Comparison of ENCODE assay signal across 24 mouse cellular contexts in genomic region chr2:117877816-117878215, GRCm38 (mm10).
DNase-seq lines count a peak whose midpoint lies in the region; ATAC-seq and TF ChIP-seq lines count a peak whose summit lies in the region.
"Had no signal": no experiment of that assay in that cellular context is flagged by ENCODE, and none has a peak within 500 bp of the region (broad histone marks: within the 10 kb centered on the region; RNA-seq: fewer than 3 reads in every experiment).

No protein-coding gene starts in this region.

- no peak overlapping the region for H3K4me3 ChIP-seq in limb, embryonic 14.5 days (replicated peaks; ENCODE audit: low read length)
- no peak overlapping the region for H3K4me3 ChIP-seq in limb, embryonic 10.5 days
- H3K4me3 ChIP-seq in intestine, embryonic 14.5 days (ENCODE audit: low read depth, low read length): no peak overlapping the region
- H3K4me3 ChIP-seq in lung, embryonic 15.5 days: no peak overlapping the region
- no peak overlapping the region for H3K4me3 ChIP-seq in stomach, embryonic 14.5 days (ENCODE audit: low read depth, low read length)
- H3K4me3 ChIP-seq: hindbrain, embryonic 15.5 days; layer of hippocampus, adult 2 months; limb, embryonic 12.5 days; liver, embryonic 12.5 days; neural tube, embryonic 13.5 days had no signal

- H3K4me2 ChIP-seq in limb, embryonic 14.5 days (replicated peaks; ENCODE audit: low read depth, low read length, severe bottlenecking): no peak overlapping the region
- H3K4me2 ChIP-seq in intestine, embryonic 14.5 days (ENCODE audit: low read length): no peak overlapping the region
- no peak overlapping the region for H3K4me2 ChIP-seq in lung, embryonic 15.5 days
- H3K4me2 ChIP-seq in stomach, embryonic 14.5 days (replicated peaks; ENCODE audit: low read depth, low read length): no peak overlapping the region
- H3K4me2 ChIP-seq: hindbrain, embryonic 15.5 days; limb, embryonic 12.5 days; liver, embryonic 12.5 days; neural tube, embryonic 13.5 days had no signal

- H3K36me3 ChIP-seq in limb, embryonic 14.5 days (ENCODE audit: control insufficient read depth, insufficient read depth, low read length): no peaks in the 10 kb centered on the region
- H3K36me3 ChIP-seq in limb, embryonic 10.5 days: no peaks in the 10 kb centered on the region
- H3K36me3 ChIP-seq in intestine, embryonic 14.5 days (ENCODE audit: control insufficient read depth, insufficient read depth, low read length): no peaks in the 10 kb centered on the region
- H3K36me3 ChIP-seq in lung, embryonic 15.5 days: no peaks in the 10 kb centered on the region
- no peaks in the 10 kb centered on the region for H3K36me3 ChIP-seq in stomach, embryonic 14.5 days (ENCODE audit: control insufficient read depth, insufficient read depth, low read length)
- H3K36me3 ChIP-seq: hindbrain, embryonic 15.5 days; limb, embryonic 12.5 days; liver, embryonic 12.5 days; neural tube, embryonic 13.5 days had no signal

- no peak for TF ChIP-seq POLR2A in limb, embryonic 14.5 days (IDR thresholded peaks at IDR 0.05; ENCODE audit: borderline replicate concordance, extremely low read depth, insufficient read depth, insufficient read length)

- ATAC-seq in limb, embryonic 14.5 days (ENCODE audit: low FRiP score, low read depth): no peak
- peak; percentile 84 for ATAC-seq in intestine, embryonic 14.5 days (replicated peaks; ENCODE audit: low FRiP score, low TSS enrichment, low read depth)
- ATAC-seq in lung, embryonic 15.5 days (ENCODE audit: borderline replicate concordance, extremely low read depth, low FRiP score, low TSS enrichment): peak; percentile 85
- ATAC-seq in stomach, embryonic 14.5 days (ENCODE audit: insufficient number of reproducible peaks, insufficient read depth, low FRiP score, low read depth): peak; percentile 92
- ATAC-seq: CD4-positive, CD25-positive, alpha-beta regulatory T cell, adult 4 months; liver, embryonic 12.5 days had no signal

- H3K9me3 ChIP-seq in limb, embryonic 14.5 days (ENCODE audit: control insufficient read depth, low read length): no peaks in the 10 kb centered on the region
- H3K9me3 ChIP-seq in limb, embryonic 10.5 days (replicated peaks): no peaks in the 10 kb centered on the region
- no peaks in the 10 kb centered on the region for H3K9me3 ChIP-seq in intestine, embryonic 14.5 days (ENCODE audit: control insufficient read depth, low read length)
- no peaks in the 10 kb centered on the region for H3K9me3 ChIP-seq in lung, embryonic 15.5 days
- H3K9me3 ChIP-seq in stomach, embryonic 14.5 days (ENCODE audit: control insufficient read depth, low read depth, low read length): no peaks in the 10 kb centered on the region
- H3K9me3 ChIP-seq: hindbrain, embryonic 15.5 days; limb, embryonic 12.5 days; liver, embryonic 12.5 days; neural tube, embryonic 13.5 days had no signal

- no peaks in the 10 kb centered on the region for H3K4me1 ChIP-seq in limb, embryonic 14.5 days (ENCODE audit: control insufficient read depth, insufficient read depth, low read length)
- H3K4me1 ChIP-seq in limb, embryonic 10.5 days: no peaks in the 10 kb centered on the region
- no peaks in the 10 kb centered on the region for H3K4me1 ChIP-seq in intestine, embryonic 14.5 days (replicated peaks; ENCODE audit: control insufficient read depth, insufficient read depth, low read length)
- peaks cover 33% of the 10 kb centered on the region for H3K4me1 ChIP-seq in lung, embryonic 15.5 days
- H3K4me1 ChIP-seq in stomach, embryonic 14.5 days (ENCODE audit: control insufficient read depth, insufficient read depth, low read length): no peaks in the 10 kb centered on the region
- H3K4me1 ChIP-seq: hindbrain, embryonic 15.5 days; limb, embryonic 12.5 days; liver, embryonic 12.5 days; neural tube, embryonic 13.5 days had no signal

- WGBS in limb, embryonic 14.5 days: 71% methylated on average over 6 of the region's 6 CpGs
- WGBS in limb, embryonic 10.5 days: 89% methylated on average over 6 of the region's 6 CpGs
- WGBS in intestine, embryonic 14.5 days: 63% methylated on average over 6 of the region's 6 CpGs
- WGBS in lung, embryonic 15.5 days: 37% methylated on average over 6 of the region's 6 CpGs
- WGBS in stomach, embryonic 14.5 days: 58% methylated on average over 6 of the region's 6 CpGs

- H3K27me3 ChIP-seq in limb, embryonic 14.5 days (ENCODE audit: control insufficient read depth, insufficient read depth, low read length): no peaks in the 10 kb centered on the region
- no peaks in the 10 kb centered on the region for H3K27me3 ChIP-seq in limb, embryonic 10.5 days (ENCODE audit: low read depth, poor library complexity, severe bottlenecking)
- H3K27me3 ChIP-seq in intestine, embryonic 14.5 days (replicated peaks; ENCODE audit: control insufficient read depth, insufficient read depth, low read length): no peaks in the 10 kb centered on the region
- H3K27me3 ChIP-seq in lung, embryonic 15.5 days: no peaks in the 10 kb centered on the region
- no peaks in the 10 kb centered on the region for H3K27me3 ChIP-seq in stomach, embryonic 14.5 days (ENCODE audit: control insufficient read depth, insufficient read depth, low read length)
- H3K27me3 ChIP-seq: hindbrain, embryonic 15.5 days; limb, embryonic 12.5 days; liver, embryonic 12.5 days; neural tube, embryonic 13.5 days had no signal

- no peak overlapping the region for H3K27ac ChIP-seq in limb, embryonic 14.5 days (replicated peaks; ENCODE audit: low read depth, low read length)
- H3K27ac ChIP-seq in limb, embryonic 10.5 days: no peak overlapping the region
- no peak overlapping the region for H3K27ac ChIP-seq in intestine, embryonic 14.5 days (ENCODE audit: low read depth)
- peak overlapping the region; percentile 51; the same call in 1 of the 2 replicates for H3K27ac ChIP-seq in lung, embryonic 15.5 days
- no peak overlapping the region for H3K27ac ChIP-seq in stomach, embryonic 14.5 days (ENCODE audit: low read length)
- H3K27ac ChIP-seq: hindbrain, embryonic 15.5 days; layer of hippocampus, adult 2 months; limb, embryonic 12.5 days; liver, embryonic 12.5 days; neural tube, embryonic 13.5 days had no signal

- DNase-seq in limb, embryonic 14.5 days (ENCODE audit: low spot score): peak; percentile 53
- DNase-seq in limb, embryonic 10.5 days (ENCODE audit: low spot score): no peak
- DNase-seq in intestine, embryonic 14.5 days (ENCODE audit: low spot score): no peak
- DNase-seq in kidney, adult 9 months: no peak
- no peak for DNase-seq in heart, postnatal 4 days
- DNase-seq in ovary, adult 18-20 months (ENCODE audit: low spot score): no peak
- DNase-seq: adrenal gland, postnatal 25 days; cerebellum, adult 8-10 months; cerebellum, postnatal 36 days; embryo, embryonic 11 days; gastrocnemius, postnatal 36 days; kidney, adult 18-20 months; kidney, postnatal 10 days; midbrain, embryonic 14.5 days; right cerebral cortex, adult 18-20 months; right cerebral cortex, postnatal 4 days had no signal

- no peak overlapping the region for H3K9ac ChIP-seq in limb, embryonic 14.5 days (ENCODE audit: low read depth, low read length, severe bottlenecking)
- no peak overlapping the region for H3K9ac ChIP-seq in intestine, embryonic 14.5 days (ENCODE audit: low read length)
- H3K9ac ChIP-seq in lung, embryonic 15.5 days: no peak overlapping the region
- no peak overlapping the region for H3K9ac ChIP-seq in stomach, embryonic 14.5 days (replicated peaks; ENCODE audit: low read depth, low read length)
- H3K9ac ChIP-seq: hindbrain, embryonic 15.5 days; limb, embryonic 12.5 days; liver, embryonic 12.5 days; neural tube, embryonic 13.5 days had no signal
